Mouse (Mus musculus) erythroblast, embryonic 14.5 days (primary cell): ENCODE measurements around the gene Obscn.

Experiments
- GATA1 ChIP-seq: IDR thresholded peaks from 2 replicates; pipeline ENCODE4 v1.6.1; 2012; ENCODE audit warnings: low read length, inconsistent platforms, mixed read lengths
- TAL1 ChIP-seq: IDR thresholded peaks from 3 replicates; pipeline ENCODE4 v1.6.1; 2012; ENCODE audit warnings: low read length, inconsistent platforms, mixed read lengths

DNA sequence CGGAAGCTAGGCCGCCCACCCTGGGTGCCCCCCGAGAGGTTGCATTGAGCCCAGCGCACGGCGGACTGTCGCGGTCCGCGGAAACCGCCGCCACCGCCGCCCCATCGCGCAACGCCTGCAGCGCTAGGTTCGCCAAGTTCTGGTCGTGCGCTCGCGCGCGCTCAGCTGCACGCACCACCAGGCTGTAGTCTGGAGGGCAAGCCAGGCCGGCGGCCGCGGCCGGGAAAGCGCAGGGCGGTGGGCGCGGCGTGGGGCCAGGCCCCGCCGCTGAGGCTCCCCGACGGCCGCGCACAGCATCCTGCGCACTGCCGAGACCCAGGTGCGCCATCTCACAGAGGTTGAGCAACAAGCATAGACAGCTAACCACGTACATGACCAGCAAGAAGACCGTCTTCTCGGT, 40.3 kb upstream of the Obscn start:
- TF ChIP-seq TAL1 (no peak), GATA1 (no peak)
